Mouse (Mus musculus): Measurements from ENCODE around the gene Nmt1. TPM values are rescaled to one million over a fixed set of nuclear protein-coding genes. Genes with fewer than 3 reads are reported as not detected.

The Nmt1 gene
- total and polyA plus RNA-seq, 3 experiments, result 37.1 to 67.2 (median 60.5) TPM

DNA sequence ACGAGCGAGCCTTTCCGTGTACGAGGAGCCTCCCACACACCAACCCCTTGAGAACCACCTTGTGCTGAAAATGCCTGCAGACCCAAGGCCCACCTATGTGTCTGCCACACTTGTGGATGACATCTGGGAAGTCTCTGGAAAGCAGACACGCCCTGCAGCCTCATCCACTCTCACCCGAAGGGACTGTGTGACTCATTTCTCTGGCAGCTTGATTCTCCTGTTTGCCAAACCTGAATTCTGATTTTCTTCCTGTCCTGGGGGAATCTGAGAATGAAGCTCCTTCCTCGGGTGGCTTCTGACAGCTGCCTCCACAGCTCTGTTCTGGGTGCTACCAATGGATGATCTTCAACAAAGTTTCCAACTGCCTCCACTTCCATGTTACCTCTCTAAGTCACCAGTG lies 31.6 kb upstream of the Nmt1 start:
- Histone ChIP-seq H3K27ac (peak overlapping the region; percentile 84; the same call in 1 of the 2 replicates), H3K27me3 (ENCODE audit: control insufficient read depth, insufficient read depth, low read length) (no peaks in the 10 kb centered on the region), H3K9ac (ENCODE audit: low read depth, low read length) (no peak overlapping the region), H3K4me1 (ENCODE audit: control insufficient read depth, insufficient read depth, low read length) (peaks cover 4% of the 10 kb centered on the region), H3K4me3 (no peak overlapping the region), H3K36me3 (ENCODE audit: control insufficient read depth, insufficient read depth, low read length) (no peaks in the 10 kb centered on the region), H3K79me2 (replicated peaks; ENCODE audit: control insufficient read depth, insufficient read depth, low read length) (no peaks in the 10 kb centered on the region)
- DNase-seq, result peak in 1 of 2 experiments; percentile 47
- intact Hi-C loops (cut with DNase I), result loop anchor here (5.0 kb wide), 1 partner anchor 56 kb away; no protein-coding TSS in a partner anchor
- TF ChIP-seq POLR2A (IDR thresholded peaks at IDR 0.05; ENCODE audit: insufficient read depth, low read depth, low read length), result no peak
- 0 out of 2 replicates have a peak, but pooled peaks have one; percentile 28 for TF ChIP-seq EP300 (IDR thresholded peaks at IDR 0.05; ENCODE audit: insufficient read depth, low read depth, low read length)
- TF ChIP-seq CTCF (IDR thresholded peaks at IDR 0.05), result no peak
- WGBS, result 62% methylated on average over 7 of the region's 7 CpGs

GRCm38 (mm10) chr11:102996991-102997770 lies 30.8 kb upstream of the Nmt1 start:
- Histone ChIP-seq H3K27me3 (ENCODE audit: control insufficient read depth, insufficient read depth, low read length) (no peaks in the 10 kb centered on the region), H3K36me3 (ENCODE audit: control insufficient read depth, insufficient read depth, low read length) (no peaks in the 10 kb centered on the region), H3K79me2 (replicated peaks; ENCODE audit: control insufficient read depth, insufficient read depth, low read length) (no peaks in the 10 kb centered on the region), H3K4me1 (ENCODE audit: control insufficient read depth, insufficient read depth, low read length) (peaks cover 4% of the 10 kb centered on the region), H3K27ac (peak overlapping the region; percentile 84), H3K9ac (ENCODE audit: low read depth, low read length) (no peak overlapping the region; the same call in 1 of the 2 replicates), H3K4me3 (no peak overlapping the region)
- intact Hi-C loops (cut with DNase I), result loop anchor here (5.0 kb wide), 1 partner anchor 55 kb away; no protein-coding TSS in a partner anchor
- TF ChIP-seq EP300 (IDR thresholded peaks at IDR 0.05; ENCODE audit: insufficient read depth, low read depth, low read length), result no peak
- peak; percentile 14; the same call in 1 of the 2 replicates for TF ChIP-seq POLR2A (IDR thresholded peaks at IDR 0.05; ENCODE audit: insufficient read depth, low read depth, low read length)
- peak; percentile 44 for TF ChIP-seq CTCF (IDR thresholded peaks at IDR 0.05)
- peak in 1 of 2 experiments; percentile 50 for DNase-seq
- 81% methylated on average over 12 of the region's 12 CpGs for WGBS

- intact Hi-C loops (cut with DNase I), result loop anchor here (5.0 kb wide), 1 partner anchor 54 kb away; no protein-coding TSS in a partner anchor
- Histone ChIP-seq H3K27me3 (ENCODE audit: control insufficient read depth, insufficient read depth, low read length) (no peaks in the 10 kb centered on the region), H3K4me1 (ENCODE audit: control insufficient read depth, insufficient read depth, low read length) (peaks cover 4% of the 10 kb centered on the region), H3K79me2 (replicated peaks; ENCODE audit: control insufficient read depth, insufficient read depth, low read length) (no peaks in the 10 kb centered on the region), H3K27ac (peak overlapping the region; percentile 84), H3K36me3 (ENCODE audit: control insufficient read depth, insufficient read depth, low read length) (no peaks in the 10 kb centered on the region), H3K4me3 (no peak overlapping the region), H3K9ac (ENCODE audit: low read depth, low read length) (peak overlapping the region; percentile 50)
- TF ChIP-seq EP300 (IDR thresholded peaks at IDR 0.05; ENCODE audit: insufficient read depth, low read depth, low read length) (no peak), CTCF (IDR thresholded peaks at IDR 0.05) (no peak), POLR2A (IDR thresholded peaks at IDR 0.05; ENCODE audit: insufficient read depth, low read depth, low read length) (no peak)
- WGBS, result 71% methylated on average over 7 of the region's 7 CpGs
- DNase-seq, result no peak
Observed at GRCm38 (mm10) chr11:102998254-102998576, 29.8 kb upstream of the Nmt1 start.

GRCm38 (mm10) chr11:102998577-102999316 lies 29.2 kb upstream of the Nmt1 start:
- intact Hi-C loops (cut with DNase I), result loop anchor here (5.0 kb wide), 1 partner anchor 54 kb away; no protein-coding TSS in a partner anchor
- Histone ChIP-seq H3K4me3 (no peak overlapping the region), H3K4me1 (ENCODE audit: control insufficient read depth, insufficient read depth, low read length) (peaks cover 4% of the 10 kb centered on the region), H3K79me2 (replicated peaks; ENCODE audit: control insufficient read depth, insufficient read depth, low read length) (no peaks in the 10 kb centered on the region), H3K9ac (ENCODE audit: low read depth, low read length) (peak overlapping the region; percentile 50), H3K27me3 (ENCODE audit: control insufficient read depth, insufficient read depth, low read length) (no peaks in the 10 kb centered on the region), H3K36me3 (ENCODE audit: control insufficient read depth, insufficient read depth, low read length) (no peaks in the 10 kb centered on the region), H3K27ac (peak overlapping the region; percentile 84)
- peak; percentile 56 to 57 for DNase-seq
- 28% methylated on average over 14 of the region's 14 CpGs for WGBS
- TF ChIP-seq POLR2A (IDR thresholded peaks at IDR 0.05; ENCODE audit: insufficient read depth, low read depth, low read length), result peak; percentile 55; the same call in 1 of the 2 replicates
- peak; percentile 52; the same call in 1 of the 2 replicates for TF ChIP-seq EP300 (IDR thresholded peaks at IDR 0.05; ENCODE audit: insufficient read depth, low read depth, low read length)
- no peak for TF ChIP-seq CTCF (IDR thresholded peaks at IDR 0.05)

- H3K4me3 ChIP-seq, result no peak overlapping the region
- H3K36me3 ChIP-seq (ENCODE audit: control insufficient read depth, insufficient read depth, low read length), result no peaks in the 10 kb centered on the region
- H3K4me1 ChIP-seq (ENCODE audit: control insufficient read depth, insufficient read depth, low read length), result peaks cover 4% of the 10 kb centered on the region
- no peaks in the 10 kb centered on the region for H3K79me2 ChIP-seq (replicated peaks; ENCODE audit: control insufficient read depth, insufficient read depth, low read length)
- H3K27me3 ChIP-seq (ENCODE audit: control insufficient read depth, insufficient read depth, low read length), result no peaks in the 10 kb centered on the region
- peak overlapping the region; percentile 84 for H3K27ac ChIP-seq
- intact Hi-C loops (cut with DNase I), result loop anchor here (5.0 kb wide), 1 partner anchor 53 kb away; no protein-coding TSS in a partner anchor
- H3K9ac ChIP-seq (ENCODE audit: low read depth, low read length), result no peak overlapping the region; the same call in 1 of the 2 replicates
- WGBS, result 79% methylated on average over 14 of the region's 14 CpGs
- DNase-seq, result no peak
- TF ChIP-seq POLR2A (IDR thresholded peaks at IDR 0.05; ENCODE audit: insufficient read depth, low read depth, low read length) (no peak), EP300 (IDR thresholded peaks at IDR 0.05; ENCODE audit: insufficient read depth, low read depth, low read length) (no peak), CTCF (IDR thresholded peaks at IDR 0.05) (peak; percentile 19; the same call in 1 of the 2 replicates)
Observed at GRCm38 (mm10) chr11:102999317-102999970, 28.5 kb upstream of the Nmt1 start.
